Mouse (Mus musculus) left cerebral cortex, adult 2 months (tissue): ENCODE data around the gene Gramd4. TPM values are rescaled to one million over a fixed set of nuclear protein-coding genes. Genes with fewer than 3 reads are reported as not detected.

ENCODE experiments used
- DNase-seq, 2 experiments: peaks; one replicate each; pipeline ENCODE4 v3.0.0; 2021 to 2022; ENCODE audit warnings: low spot score in 2 of 2, mixed read lengths in 1 of 2; ENCODE audit errors: extremely low spot score in 1 of 2
- H3K27ac ChIP-seq: fragments of 200-600 bp; 2 replicates; pipeline ENCODE4 v1.8.1; 2022
- H3K4me3 ChIP-seq: fragments of 200-600 bp; 2 replicates; pipeline ENCODE4 v1.8.1; 2022
- CTCF ChIP-seq: fragments of 200-600 bp; IDR thresholded peaks from 2 replicates; pipeline ENCODE4 v1.8.1; 2022; ENCODE audit warnings: antibody characterized with exemption, mild to moderate bottlenecking, moderate library complexity
- intact Hi-C: fragments of 180-260 bp; cut with DNase I; formaldehyde crosslinking; loops from one replicate; pipeline ENCODE4 v1.15.1; 2025
- total RNA-seq, 2 experiments: library from RNA; stranded (reverse); gene quantifications; 2 replicates each; pipeline ENCODE4 v1.2.3; 2021

Gramd4 gene
- total RNA-seq, 2 experiments from 2014 or later, result 46.2 to 51.7 TPM

- intact Hi-C loops, result no loop called here
These were observed 6.8 kb downstream of the Gramd4 start for GRCm38 (mm10) chr15:86064191-86064849.

GRCm38 (mm10) chr15:86064850-86065229 lies 7.3 kb downstream of the Gramd4 start:
- no peak for DNase-seq
- TF ChIP-seq CTCF, result no peak
- Histone ChIP-seq H3K4me3 (no peak overlapping the region), H3K27ac (peak overlapping the region; percentile 52)
- intact Hi-C loops, result no loop called here

More at GRCm38 (mm10) chr15:86064191-86064849, 6.8 kb downstream of the Gramd4 start:
- DNase-seq, result no peak
- TF ChIP-seq CTCF, result no peak
- no peak overlapping the region for H3K4me3 ChIP-seq
- no peak overlapping the region; the same call in 1 of the 2 replicates for H3K27ac ChIP-seq

- intact Hi-C loops, result no loop called here
- H3K4me3 ChIP-seq, result no peak overlapping the region
- H3K27ac ChIP-seq, result peak overlapping the region; percentile 52
- no peak for DNase-seq
- no peak for TF ChIP-seq CTCF
These were observed 7.9 kb downstream of the Gramd4 start for GRCm38 (mm10) chr15:86065367-86065766.

- no peak for DNase-seq
- H3K4me3 ChIP-seq, result no peak overlapping the region
- peak overlapping the region; percentile 69 for H3K27ac ChIP-seq
- no peak for TF ChIP-seq CTCF
- intact Hi-C loops, result no loop called here
These were observed 9.5 kb downstream of the Gramd4 start for GRCm38 (mm10) chr15:86066836-86067580.

GRCm38 (mm10) chr15:86067581-86067910 lies 10.1 kb downstream of the Gramd4 start:
- Histone ChIP-seq H3K27ac (no peak overlapping the region), H3K4me3 (no peak overlapping the region)
- intact Hi-C loops, result no loop called here
- TF ChIP-seq CTCF, result no peak
- DNase-seq, result no peak

- H3K4me3 ChIP-seq, result no peak overlapping the region
- H3K27ac ChIP-seq, result peak overlapping the region; percentile 44; the same call in 1 of the 2 replicates
- intact Hi-C loops, result no loop called here
- TF ChIP-seq CTCF, result no peak
- DNase-seq, result no peak
These were observed 10.5 kb downstream of the Gramd4 start for GRCm38 (mm10) chr15:86067941-86068495.

- H3K4me3 ChIP-seq, result no peak overlapping the region
- TF ChIP-seq CTCF, result no peak
- no peak overlapping the region; the same call in 1 of the 2 replicates for H3K27ac ChIP-seq
- intact Hi-C loops, result no loop called here
- no peak for DNase-seq
These were observed 11.7 kb downstream of the Gramd4 start for GRCm38 (mm10) chr15:86069011-86069791.

GRCm38 (mm10) chr15:86070368-86070767 lies 12.9 kb downstream of the Gramd4 start:
- no peak for DNase-seq
- intact Hi-C loops, result no loop called here
- TF ChIP-seq CTCF, result no peak
- Histone ChIP-seq H3K27ac (0 out of 2 replicates have a peak overlapping the region, but pooled peaks have one; percentile 28), H3K4me3 (no peak overlapping the region)

GRCm38 (mm10) chr15:86071166-86071565 lies 13.7 kb downstream of the Gramd4 start:
- no peak overlapping the region; the same call in 1 of the 2 replicates for H3K27ac ChIP-seq
- intact Hi-C loops, result no loop called here

GRCm38 (mm10) chr15:86074171-86074937 lies 16.9 kb downstream of the Gramd4 start:
- intact Hi-C loops, result no loop called here
- DNase-seq, result no peak
- no peak overlapping the region for H3K4me3 ChIP-seq
- H3K27ac ChIP-seq, result no peak overlapping the region
- no peak for TF ChIP-seq CTCF

More at GRCm38 (mm10) chr15:86071166-86071565, 13.7 kb downstream of the Gramd4 start:
- no peak overlapping the region for H3K4me3 ChIP-seq
- DNase-seq, result no peak
- TF ChIP-seq CTCF, result no peak

- TF ChIP-seq CTCF, result no peak
- DNase-seq, result no peak
- H3K27ac ChIP-seq, result no peak overlapping the region
- no peak overlapping the region for H3K4me3 ChIP-seq
- intact Hi-C loops, result no loop called here
These were observed 18.0 kb downstream of the Gramd4 start for GRCm38 (mm10) chr15:86075305-86076047.
